Mouse (Mus musculus): ENCODE data around the gene G3bp1. TPM values are rescaled to one million over a fixed set of nuclear protein-coding genes. Genes with fewer than 3 reads are reported as not detected.

G3bp1 gene
- total RNA-seq (2021) = 10 to 100 TPM; 43.8 to 44.0 TPM
- long read RNA-seq, full-length matches to known transcripts = 268 of 308 reads
- long read RNA-seq, partial matches to known transcripts = 5 of 308 reads
- long read RNA-seq, other reads (novel, unspliced or antisense) = 35 of 308 reads

GRCm38 (mm10) chr11:55469048-55469843 is at the start of gene G3bp1:
Gene G3bp1, plus strand, starts transcription at chr11:55469685.
- peak; percentile 99 for DNase-seq (ENCODE audit: low spot score in 2 of 2)

GRCm38 (mm10) chr11:55422978-55423377 is 46.5 kb upstream of the G3bp1 start, which contains the start of gene Sparc:
Gene Sparc, minus strand, starts transcription at chr11:55423183.
- no peak for DNase-seq (ENCODE audit: low spot score in 2 of 2)

- DNase-seq (ENCODE audit: low spot score in 2 of 2) = no peak
Measured at GRCm38 (mm10) chr11:55423756-55424155, 45.7 kb upstream of the G3bp1 start.

GRCm38 (mm10) chr11:55424746-55425360 is 44.6 kb upstream of the G3bp1 start:
- no peak for DNase-seq (ENCODE audit: low spot score in 2 of 2)

- peak; percentile 42 to 51 for DNase-seq (ENCODE audit: low spot score in 2 of 2)
Measured at GRCm38 (mm10) chr11:55428186-55429012, 41.1 kb upstream of the G3bp1 start.

GRCm38 (mm10) chr11:55429973-55430372 is 39.5 kb upstream of the G3bp1 start:
- DNase-seq (ENCODE audit: low spot score in 2 of 2) = no peak

- DNase-seq (ENCODE audit: low spot score in 2 of 2) = no peak
Measured at GRCm38 (mm10) chr11:55432981-55433380, 36.5 kb upstream of the G3bp1 start.

GRCm38 (mm10) chr11:55436089-55436488 is 33.4 kb upstream of the G3bp1 start:
- DNase-seq (ENCODE audit: low spot score in 2 of 2) = no peak

GRCm38 (mm10) chr11:55438031-55438430 is 31.5 kb upstream of the G3bp1 start:
- DNase-seq (ENCODE audit: low spot score in 2 of 2) = peak; percentile 64 to 74

- no peak for DNase-seq (ENCODE audit: low spot score in 2 of 2)
Measured at GRCm38 (mm10) chr11:55439718-55440117, 29.8 kb upstream of the G3bp1 start.

- peak in 1 of 2 experiments; percentile 52 for DNase-seq (ENCODE audit: low spot score in 2 of 2)
Measured at GRCm38 (mm10) chr11:55444772-55445171, 24.7 kb upstream of the G3bp1 start.

GRCm38 (mm10) chr11:55446579-55446978 is 22.9 kb upstream of the G3bp1 start:
- peak; percentile 91 to 93 for DNase-seq (ENCODE audit: low spot score in 2 of 2)

GRCm38 (mm10) chr11:55449531-55449930 is 20.0 kb upstream of the G3bp1 start:
- DNase-seq (ENCODE audit: low spot score in 2 of 2) = no peak

- DNase-seq (ENCODE audit: low spot score in 2 of 2) = no peak
Measured at GRCm38 (mm10) chr11:55450311-55450710, 19.2 kb upstream of the G3bp1 start.

GRCm38 (mm10) chr11:55453640-55454039 is 15.8 kb upstream of the G3bp1 start:
- no peak for DNase-seq (ENCODE audit: low spot score in 2 of 2)

- DNase-seq (ENCODE audit: low spot score in 2 of 2) = no peak
Measured at GRCm38 (mm10) chr11:55455166-55455565, 14.3 kb upstream of the G3bp1 start.

- no peak for DNase-seq (ENCODE audit: low spot score in 2 of 2)
Measured at GRCm38 (mm10) chr11:55458501-55458900, 11.0 kb upstream of the G3bp1 start.

- DNase-seq (ENCODE audit: low spot score in 2 of 2) = no peak
Measured at GRCm38 (mm10) chr11:55459850-55460558, 9.5 kb upstream of the G3bp1 start.

GRCm38 (mm10) chr11:55460559-55461018 is 8.9 kb upstream of the G3bp1 start:
- DNase-seq (ENCODE audit: low spot score in 2 of 2) = peak in 1 of 2 experiments; percentile 19

GRCm38 (mm10) chr11:55461019-55461645 is 8.4 kb upstream of the G3bp1 start, which contains the start of gene Atox1:
Gene Atox1, minus strand, starts transcription at chr11:55461239.
- DNase-seq (ENCODE audit: low spot score in 2 of 2) = peak; percentile 90 to 94

Measured in layer of hippocampus, postnatal 10 days (tissue).